Mouse (Mus musculus) colon, adult 2 months (tissue): ENCODE data around the gene Ube2z. TPM values are rescaled to one million over a fixed set of nuclear protein-coding genes. Genes with fewer than 3 reads are reported as not detected.

Experiments used
- polyA plus RNA-seq: library from polyadenylated mRNA; depleted of rRNA; stranded (reverse); fragments of >200 nt; gene quantifications from 2 replicates; pipeline ENCODE4 v1.2.3, GENCODE M21; 2012; rRNA removed

The Ube2z gene
- polyA plus RNA-seq = 28.7 and 38.5 TPM in 2 replicates

GRCm38 (mm10) chr11:96065215-96065911 lies at the start of gene Ube2z:
Gene Ube2z (minus strand): TSS chr11:96065388.

GRCm38 (mm10) chr11:96111751-96112150 lies 46.6 kb upstream of the Ube2z start, which contains the start of gene Calcoco2:
Gene Calcoco2 (minus strand): TSS chr11:96111964.

GRCm38 (mm10) chr11:96075509-96076220 lies 10.5 kb upstream of the Ube2z start, which contains the start of gene Atp5g1:
Gene Atp5g1 (minus strand): TSS chr11:96075670.

GRCm38 (mm10) chr11:96034596-96035052 lies 30.6 kb downstream of the Ube2z start, which contains the start of gene Snf8:
Gene Snf8 (plus strand): TSS chr11:96034885.

GRCm38 (mm10) chr11:96005403-96006271 lies 59.6 kb downstream of the Ube2z start, which contains the start of gene Igf2bp1:
Gene Igf2bp1 (minus strand): TSS chr11:96005940.

Other genes with a start within 250 kb of the Ube2z start
- 80.3 and 114 TPM in 2 replicates for gene Phospho1, start 240.9 kb downstream of the Ube2z start, polyA plus RNA-seq
- gene Gngt2, start 228.2 kb downstream of the Ube2z start, polyA plus RNA-seq = 2.2 and 2.9 TPM in 2 replicates
- gene Abi3, start 222.9 kb downstream of the Ube2z start, polyA plus RNA-seq = 34.4 and 42.0 TPM in 2 replicates
- gene B4galnt2, start 150.5 kb downstream of the Ube2z start, polyA plus RNA-seq = 87.6 and 130 TPM in 2 replicates
- 0.21 and 0.81 TPM in 2 replicates for gene Igf2bp1, start 59.4 kb downstream of the Ube2z start, polyA plus RNA-seq
- gene Gip, start 40.8 kb downstream of the Ube2z start, polyA plus RNA-seq = not detected in 2 replicates
- 28.8 and 29.8 TPM in 2 replicates for gene Snf8, start 30.5 kb downstream of the Ube2z start, polyA plus RNA-seq
- gene Atp5g1, start 10.3 kb upstream of the Ube2z start, polyA plus RNA-seq = 979 and 1,333 TPM in 2 replicates
- gene Calcoco2, start 46.6 kb upstream of the Ube2z start, polyA plus RNA-seq = 0.08 and 0.10 TPM in 2 replicates
- gene Ttll6, start 68.4 kb upstream of the Ube2z start, polyA plus RNA-seq = 18.0 and 18.6 TPM in 2 replicates
- gene Hoxb13, start 128.9 kb upstream of the Ube2z start, polyA plus RNA-seq = 333 and 381 TPM in 2 replicates
- 24.5 and 27.1 TPM in 2 replicates for gene Hoxb9, start 206.1 kb upstream of the Ube2z start, polyA plus RNA-seq
- gene Hoxb8, start 216.5 kb upstream of the Ube2z start, polyA plus RNA-seq = 11.8 and 19.7 TPM in 2 replicates
- gene Hoxb7, start 221.2 kb upstream of the Ube2z start, polyA plus RNA-seq = 2.3 and 5.4 TPM in 2 replicates
- gene Hoxb6, start 227.1 kb upstream of the Ube2z start, polyA plus RNA-seq = 14.8 and 33.5 TPM in 2 replicates
- gene Hoxb5, start 237.9 kb upstream of the Ube2z start, polyA plus RNA-seq = 8.1 and 12.3 TPM in 2 replicates